8 mouse cellular contexts compared by ENCODE assay signal in genomic region chr2:84714811-84715561, GRCm38 (mm10). TPM values are rescaled to one million over a fixed set of nuclear protein-coding genes. Genes with fewer than 3 reads are reported as not detected.
DNase-seq lines count a peak whose midpoint lies in the region; ATAC-seq lines count a peak whose summit lies in the region.

TSS of gene Zdhhc5 (minus strand) at chr2:84715180.

- ATAC-seq in hindbrain, embryonic 11.5 days (ENCODE audit: low FRiP score): peak; percentile 98

- H3K4me1 ChIP-seq in hindbrain, embryonic 11.5 days (replicated peaks; ENCODE audit: control insufficient read depth, insufficient read depth, low read length): no peaks in the 10 kb centered on the region

- under 1% methylated on average over 75 of the region's 107 CpGs for WGBS in hindbrain, embryonic 11.5 days

- peak within 1 kb of the TSS; percentile 83 for H3K9ac ChIP-seq in hindbrain, embryonic 11.5 days (ENCODE audit: low read depth, low read length)

- H3K36me3 ChIP-seq in hindbrain, embryonic 11.5 days (ENCODE audit: control insufficient read depth, insufficient read depth, low read length): 0 out of 2 replicates have a peak, but pooled peaks cover 3% of the 10 kb centered on the region

- H3K4me3 ChIP-seq in hindbrain, embryonic 11.5 days (ENCODE audit: low read depth, low read length): peak within 1 kb of the TSS; percentile 86

- DNase-seq in Muller cell, postnatal 12 days (ENCODE audit: inconsistent ontology term): peak; percentile 100
- DNase-seq in cerebellum, adult 9-11 months: peak; percentile 99
- peak; percentile 95 to 98 for DNase-seq in frontal cortex, adult 2 months (ENCODE audit: extremely low spot score in 1 of 2, low spot score in 1 of 2)
- DNase-seq in hindbrain, embryonic 11.5 days (ENCODE audit: low spot score): peak; percentile 100
- DNase-seq in layer of hippocampus, postnatal 10 days (ENCODE audit: low spot score in 2 of 2): peak; percentile 98 to 99
- DNase-seq in lung, postnatal 10 days: peak; percentile 99
- DNase-seq in ovary, postnatal 36 days (ENCODE audit: low spot score): peak; percentile 99
- peak; percentile 99 for DNase-seq in thymus, postnatal 25 days

- H3K27ac ChIP-seq in hindbrain, embryonic 11.5 days (ENCODE audit: low read depth, low read length): peak within 1 kb of the TSS; percentile 97

- H3K4me2 ChIP-seq in hindbrain, embryonic 11.5 days (replicated peaks; ENCODE audit: low read depth, low read length): peak within 1 kb of the TSS; percentile 76

- no peaks in the 10 kb centered on the region for H3K27me3 ChIP-seq in hindbrain, embryonic 11.5 days (ENCODE audit: control insufficient read depth, insufficient read depth, low read length)

- no peaks in the 10 kb centered on the region for H3K9me3 ChIP-seq in hindbrain, embryonic 11.5 days (ENCODE audit: control insufficient read depth, low read length)

RNA-seq across cellular contexts. Expression of gene Zdhhc5, which starts in this region (rescaled TPM):
- 25.7 and 27.2 TPM in 2 replicates for polyA plus RNA-seq in frontal cortex, adult 2 months (2012; rRNA removed)
- polyA plus RNA-seq in hindbrain, embryonic 11.5 days (2014; fragmentation: Nextera tagmentation; extraction: Ambion mirVana): 22.5 and 30.1 TPM in 2 replicates
- total RNA-seq in layer of hippocampus, postnatal 10 days (2021): 10 to 100 TPM; 34.3 to 34.4 TPM

Comparison
In these comparisons a context has a peak if more than half of its experiments do, and no peak if none do; other contexts are left out.
1. Peak in every context shown above with its lines: DNase-seq, ATAC-seq, H3K4me3 ChIP-seq and H3K27ac ChIP-seq.